Mouse (Mus musculus) left cerebral cortex, postnatal 25 days (tissue): ENCODE measurements at regions not wholly inside any gene's neighbourhood (a gene's known extent, or its start where the extent isn't known, plus 50 kb on each side); places are given as distances from the start of the nearest gene placed in this dataset.

Source experiments
- DNase-seq, 2 experiments: peaks; one replicate each; pipeline ENCODE4 v3.0.0; 2022; ENCODE audit warnings: low spot score in 2 of 2, mixed read lengths in 1 of 2
- intact Hi-C: fragments of 180-260 bp; cut with DNase I; formaldehyde crosslinking; loops from one replicate; pipeline ENCODE4 v1.15.1; 2025

DNA sequence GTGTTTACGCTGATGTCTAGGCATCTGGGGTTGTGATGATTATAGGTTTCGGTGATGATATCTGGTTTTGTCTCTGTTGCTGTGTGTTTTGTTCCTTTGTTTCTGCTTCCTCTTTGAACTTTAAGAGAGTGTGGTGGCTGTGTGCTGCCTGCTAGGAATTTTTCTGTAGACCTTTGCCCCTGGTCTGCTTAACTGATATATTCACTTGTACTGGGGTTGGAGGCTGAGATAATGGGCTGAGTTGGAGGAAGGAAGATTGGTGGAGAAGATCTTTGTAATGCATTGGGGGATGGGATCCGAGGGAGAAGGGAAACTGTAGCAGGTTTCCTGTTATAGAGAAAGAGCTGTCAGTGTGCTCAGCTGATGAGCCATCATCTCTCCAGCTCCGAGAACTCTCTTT lies 55.8 kb downstream of the Mid1ip1 start:
- intact Hi-C loops = no loop called here
- DNase-seq = no peak

DNA sequence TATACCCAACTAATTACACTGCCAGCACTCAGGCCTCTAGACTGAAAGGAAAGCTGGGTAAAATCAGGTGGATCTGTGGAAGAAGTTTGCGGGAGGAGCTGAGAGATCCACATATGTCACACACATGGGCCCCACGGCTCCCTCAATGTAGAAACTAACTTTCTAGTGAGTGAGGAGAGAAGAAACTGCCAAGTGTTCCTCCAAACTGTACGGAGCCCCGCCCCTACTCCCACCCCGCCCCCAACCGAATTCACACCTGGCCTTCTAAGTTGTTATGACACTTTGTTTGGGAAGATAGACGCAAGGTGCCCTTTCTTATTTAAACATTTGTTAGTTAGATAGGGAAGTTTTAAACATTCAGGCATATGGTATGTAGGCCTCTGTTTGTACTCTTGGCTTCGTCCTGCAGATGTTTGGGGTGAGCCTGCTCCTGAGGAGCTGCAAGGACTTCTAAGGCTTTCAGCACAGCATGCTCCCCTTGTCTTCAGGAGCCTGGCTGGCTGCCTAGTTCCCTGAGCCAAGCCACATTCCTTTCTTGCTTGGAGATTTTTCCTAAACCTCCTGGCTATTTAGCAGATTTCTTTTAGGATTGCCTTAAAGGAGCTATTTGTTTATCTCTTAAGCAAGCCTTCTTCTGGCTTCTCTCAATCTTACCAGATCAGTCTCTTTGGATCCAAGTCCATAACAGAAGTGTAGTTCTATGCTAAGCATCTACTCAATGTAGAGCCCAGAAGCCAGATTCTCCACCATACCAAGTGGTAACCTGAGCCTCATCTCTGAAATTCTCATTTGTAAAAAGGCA lies 61.1 kb downstream of the Mid1ip1 start:
- peak; percentile 8 to 51 for DNase-seq
- intact Hi-C loops = no loop called here

DNA sequence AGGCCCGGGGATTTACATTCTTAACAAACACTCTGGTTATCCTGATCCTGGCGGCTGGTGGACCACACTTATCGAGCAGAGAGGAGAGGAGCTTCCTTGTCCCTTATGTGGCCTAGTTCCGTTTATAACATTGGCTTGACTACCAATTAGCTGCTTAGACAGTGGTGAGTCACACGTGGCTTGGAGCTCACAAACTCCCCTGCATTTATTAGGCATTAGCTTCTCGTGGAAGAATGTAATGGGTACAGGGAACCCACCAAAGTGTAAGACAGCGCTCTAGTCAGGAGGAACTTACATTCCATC lies 61.7 kb downstream of the Mid1ip1 start:
- intact Hi-C loops = no loop called here
- no peak for DNase-seq

DNA sequence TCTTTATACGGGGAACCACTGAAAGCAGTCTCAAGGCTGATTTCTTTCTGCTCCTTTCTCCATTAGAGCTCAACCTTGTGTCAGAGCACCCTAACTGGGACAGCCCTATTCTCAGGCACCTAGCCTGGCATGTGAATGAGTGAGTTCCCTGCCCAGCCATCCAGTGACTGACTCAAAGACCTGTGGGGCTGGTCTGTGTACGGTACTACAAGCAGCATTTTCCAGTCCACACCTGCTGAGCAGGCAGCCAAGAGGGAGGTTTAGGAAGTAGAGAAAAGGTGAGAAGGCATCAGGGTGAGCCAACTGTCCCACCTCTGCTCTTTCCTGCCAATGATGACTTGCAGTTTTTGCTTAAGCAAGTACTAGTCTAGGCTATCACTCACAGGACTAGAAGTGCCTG lies 63.2 kb downstream of the Mid1ip1 start:
- intact Hi-C loops = no loop called here
- no peak for DNase-seq

DNA sequence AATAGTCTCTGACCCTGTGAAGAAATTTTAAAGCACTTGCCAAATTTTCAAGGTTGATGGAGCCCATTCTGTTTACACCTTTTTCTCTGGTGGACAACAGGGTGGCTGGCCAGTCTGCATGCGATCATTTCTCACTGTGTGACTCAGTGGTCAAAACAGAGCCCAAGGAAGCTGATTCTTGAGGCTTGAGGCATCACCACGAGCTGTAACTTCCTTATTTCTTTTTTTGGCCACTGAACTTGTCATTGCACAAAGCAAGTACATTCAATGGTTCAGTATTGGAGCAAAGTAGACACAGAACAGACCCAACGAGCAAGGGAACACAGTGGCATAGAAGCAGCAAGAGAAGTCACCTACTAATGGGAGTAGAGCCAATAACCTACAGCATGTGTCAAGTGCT lies 71.5 kb downstream of the Mid1ip1 start:
- DNase-seq = no peak
- intact Hi-C loops = no loop called here

DNA sequence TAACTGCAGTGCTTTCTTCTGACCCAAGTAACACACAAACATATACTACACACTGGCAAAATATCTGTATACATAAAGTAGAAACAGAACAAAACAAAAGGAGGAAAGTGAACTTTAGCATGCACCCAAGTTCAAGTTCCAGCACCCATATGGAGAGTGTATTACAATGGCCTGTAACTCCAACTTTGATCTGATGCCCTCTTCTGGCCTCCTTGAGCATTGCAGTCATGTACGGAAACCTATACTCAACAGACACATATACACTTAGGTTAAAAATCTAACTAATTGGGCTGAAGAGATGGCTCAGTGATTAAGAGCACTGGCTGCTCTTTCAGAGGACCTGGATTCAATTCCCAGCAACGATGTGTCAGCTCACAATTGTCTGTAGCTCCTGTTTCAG lies 72.2 kb downstream of the Mid1ip1 start:
- intact Hi-C loops = no loop called here

DNA sequence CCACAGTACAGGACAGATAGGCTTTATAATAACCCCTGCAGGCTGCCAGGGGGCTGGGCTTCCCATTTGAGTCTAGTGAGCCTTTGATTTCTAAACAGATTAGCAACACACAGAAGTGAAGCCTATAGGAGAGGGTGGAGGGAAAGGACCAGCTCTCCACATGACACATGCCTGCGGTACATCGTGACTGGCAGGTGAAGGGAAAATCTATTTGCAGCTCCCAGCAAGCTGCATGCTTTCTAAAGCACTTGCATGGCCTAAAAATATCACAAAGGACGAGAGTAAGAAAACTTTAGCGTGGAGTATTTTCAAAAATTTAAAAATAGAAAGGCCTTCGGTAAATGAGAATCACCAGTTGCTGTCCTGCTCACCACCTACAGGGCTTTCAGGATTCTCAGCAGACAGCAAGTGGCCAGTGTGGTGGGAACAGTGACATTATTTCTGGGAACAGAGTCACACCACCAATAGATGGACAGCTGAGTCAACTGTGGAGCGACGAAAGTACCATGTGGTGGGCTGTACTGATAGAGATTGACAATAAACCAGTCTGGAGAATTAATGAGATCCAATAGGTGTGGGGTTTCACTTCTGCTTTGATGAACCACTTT lies 105.6 kb downstream of the Mid1ip1 start:
- intact Hi-C loops = no loop called here
- DNase-seq = peak in 1 of 2 experiments; percentile 39

More for the DNA sequence above, 72.2 kb downstream of the Mid1ip1 start:
- no peak for DNase-seq

DNA sequence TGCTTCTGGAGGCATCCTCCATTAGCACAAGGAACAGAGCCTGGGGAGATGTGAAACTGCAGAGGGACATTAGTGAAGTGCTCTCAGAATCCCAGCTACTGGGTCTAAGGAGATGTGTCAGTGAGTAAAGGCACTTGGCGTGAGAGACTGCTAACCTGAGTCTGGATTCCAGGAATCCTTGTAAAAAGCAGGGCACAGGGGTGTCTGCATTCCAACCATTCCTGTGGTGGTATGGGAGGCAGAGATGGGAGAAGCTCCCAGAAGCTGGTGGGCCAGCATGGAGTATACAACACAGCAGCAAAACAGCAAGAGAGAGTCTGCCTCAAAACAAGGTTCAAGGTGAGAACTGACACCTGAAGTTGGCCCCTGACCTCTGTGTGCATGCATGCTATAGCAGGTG lies 118.9 kb downstream of the Mid1ip1 start:
- DNase-seq = no peak
- intact Hi-C loops = no loop called here

DNA sequence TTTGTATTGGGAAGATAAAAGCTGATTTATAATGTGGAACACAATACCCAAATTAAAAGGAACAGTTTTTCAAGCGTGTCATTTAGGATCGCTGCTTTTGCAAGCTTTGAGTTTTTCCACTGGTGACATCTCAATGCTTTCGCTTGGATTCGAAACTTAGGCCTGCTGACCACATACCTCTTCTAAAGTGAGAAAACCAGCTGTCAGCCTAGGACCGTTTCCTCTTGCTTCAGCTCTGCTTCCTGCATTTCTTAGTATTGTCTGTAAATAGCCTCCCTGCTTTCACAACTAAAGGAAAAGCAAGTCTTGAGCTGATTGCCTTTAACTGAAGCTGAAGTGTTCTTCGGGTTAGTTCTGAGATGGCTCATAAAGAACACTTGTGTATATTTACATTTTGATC lies 142.3 kb downstream of the Mid1ip1 start:
- intact Hi-C loops = no loop called here

DNA sequence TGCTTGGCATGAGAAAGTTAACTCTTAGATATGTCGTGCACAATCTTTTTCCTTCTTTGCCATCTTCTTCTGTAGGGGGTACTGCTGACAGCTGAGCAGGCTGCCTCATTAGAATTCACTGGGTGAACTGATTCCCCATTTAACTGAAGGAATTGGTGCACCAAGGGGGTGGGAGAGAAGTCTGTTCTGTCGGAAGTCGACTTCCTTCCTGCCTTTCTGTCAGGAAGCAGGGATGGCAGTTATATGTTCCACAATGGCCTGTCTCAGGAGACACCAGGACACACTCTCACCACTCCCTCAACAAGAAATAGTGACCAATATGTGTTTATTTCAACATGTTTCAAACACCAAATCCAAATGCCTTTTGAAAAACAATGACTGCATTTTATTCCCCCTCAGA lies 142.9 kb downstream of the Mid1ip1 start:
- intact Hi-C loops = no loop called here
- no peak for DNase-seq

More for the DNA sequence above, 142.3 kb downstream of the Mid1ip1 start:
- DNase-seq = peak in 1 of 2 experiments; percentile 2

DNA sequence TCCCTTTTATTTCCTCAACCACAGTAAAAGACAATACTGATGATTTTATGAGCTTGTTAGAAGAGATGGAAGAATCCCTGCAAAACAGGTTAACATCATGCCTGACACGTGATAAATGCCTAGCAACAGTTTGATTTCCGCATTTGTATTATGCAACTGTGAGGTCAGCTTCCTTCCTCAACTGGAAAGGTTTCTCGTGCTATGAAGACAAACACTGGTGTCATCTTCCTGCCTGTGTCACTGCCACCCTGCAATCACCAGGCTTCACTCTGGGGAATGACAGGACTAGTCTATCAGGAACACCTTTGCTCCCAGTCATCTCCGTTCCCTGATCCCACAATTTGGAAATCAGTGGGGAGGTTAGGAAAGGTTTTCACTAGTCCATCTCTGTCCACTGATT lies 156.8 kb downstream of the Mid1ip1 start:
- no peak for DNase-seq
- intact Hi-C loops = no loop called here

DNA sequence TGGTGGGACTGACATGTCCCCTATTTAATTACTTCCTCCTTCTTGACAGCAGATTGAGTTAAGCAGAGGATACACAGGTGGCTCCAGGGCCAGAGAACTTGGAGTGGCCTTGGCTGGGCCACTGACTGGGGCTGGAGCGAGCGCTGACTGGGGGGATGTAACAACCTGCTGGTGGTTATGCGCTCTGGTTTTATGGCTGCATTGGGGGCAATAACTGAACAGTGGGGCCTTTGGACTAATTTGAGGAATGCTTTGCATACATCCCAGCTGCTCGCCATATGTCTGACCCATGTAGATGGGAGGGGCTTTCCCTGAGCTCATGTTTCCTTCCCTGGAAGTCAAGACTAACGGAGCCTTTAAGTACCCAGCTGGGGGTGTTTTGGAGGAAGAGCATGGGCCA lies 163.0 kb downstream of the Mid1ip1 start:
- DNase-seq = no peak
- intact Hi-C loops = no loop called here

DNA sequence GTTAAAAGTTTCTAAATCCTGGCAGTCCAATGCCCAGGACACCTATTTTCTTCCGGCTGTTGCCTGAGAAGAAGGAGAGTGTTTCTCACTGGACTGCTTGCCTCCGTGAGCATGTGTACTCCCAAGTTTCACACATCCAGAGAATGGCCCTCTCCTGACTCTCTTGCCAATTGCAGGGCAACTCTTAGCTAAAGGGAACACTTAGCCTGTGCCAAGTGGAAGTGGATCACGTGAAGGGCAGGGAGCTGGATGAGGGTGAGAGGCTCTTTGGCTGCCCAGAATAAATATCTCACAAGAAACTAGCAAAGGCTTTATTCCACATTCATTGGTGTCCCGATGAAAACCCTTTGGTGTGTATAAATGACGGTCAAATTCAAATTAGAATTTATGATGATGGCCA lies 164.1 kb downstream of the Mid1ip1 start:
- intact Hi-C loops = no loop called here
- no peak for DNase-seq

DNA sequence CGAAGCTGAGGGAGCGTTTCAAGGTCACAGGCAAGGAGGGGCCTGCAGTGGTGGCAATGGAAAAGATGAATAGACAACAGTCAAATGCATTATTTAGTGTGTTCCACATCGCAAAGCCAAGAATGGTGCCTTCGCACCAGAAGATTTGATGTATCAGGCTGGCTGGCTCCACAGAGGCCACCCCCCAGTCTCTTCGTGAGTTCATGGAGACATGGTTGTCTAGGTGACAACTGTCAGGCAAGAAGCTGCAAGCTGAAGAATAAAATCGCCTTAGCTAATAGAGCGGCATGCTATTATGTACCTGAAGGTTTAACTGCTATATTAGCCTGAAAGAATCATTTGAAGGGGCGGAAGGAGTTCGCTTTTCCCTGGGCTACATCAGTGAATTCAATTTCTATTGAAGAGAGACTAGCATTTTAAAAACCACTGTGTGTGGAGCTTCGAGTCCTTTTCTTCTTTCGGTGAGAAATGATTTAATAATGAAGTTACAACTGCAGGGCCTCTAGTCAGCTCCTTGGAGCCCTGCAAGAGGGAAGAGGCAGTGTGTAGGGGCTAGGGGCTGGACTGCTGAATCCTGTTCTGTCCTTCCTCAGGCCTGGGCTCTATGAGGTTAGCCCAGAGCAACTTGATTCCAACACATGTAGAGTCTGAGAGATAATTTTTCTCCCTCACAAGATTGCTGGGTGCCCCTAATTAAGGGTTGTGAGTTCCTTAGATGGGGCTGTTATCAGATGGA lies 169.1 kb downstream of the Mid1ip1 start:
- intact Hi-C loops = no loop called here
- no peak for DNase-seq

DNA sequence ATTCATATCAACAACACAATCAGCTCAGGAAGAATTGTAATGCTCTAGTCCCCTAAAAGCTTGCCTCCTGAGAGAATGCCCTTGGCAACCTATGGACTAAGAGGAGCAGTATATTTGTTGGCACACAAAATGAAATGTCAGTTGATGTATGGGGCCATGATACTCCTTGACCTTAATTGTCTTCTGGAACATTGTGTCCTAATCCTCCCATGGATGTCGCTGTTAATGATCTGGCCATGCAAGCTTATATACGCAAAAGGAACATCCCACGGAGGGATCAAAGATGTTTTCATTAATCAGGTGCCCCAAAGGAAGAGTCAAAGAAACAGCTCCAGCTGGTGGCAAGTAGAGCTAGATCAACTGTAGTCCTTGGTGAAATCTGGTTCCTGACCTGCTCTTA lies 178.0 kb downstream of the Mid1ip1 start:
- intact Hi-C loops = no loop called here
- no peak for DNase-seq

DNA sequence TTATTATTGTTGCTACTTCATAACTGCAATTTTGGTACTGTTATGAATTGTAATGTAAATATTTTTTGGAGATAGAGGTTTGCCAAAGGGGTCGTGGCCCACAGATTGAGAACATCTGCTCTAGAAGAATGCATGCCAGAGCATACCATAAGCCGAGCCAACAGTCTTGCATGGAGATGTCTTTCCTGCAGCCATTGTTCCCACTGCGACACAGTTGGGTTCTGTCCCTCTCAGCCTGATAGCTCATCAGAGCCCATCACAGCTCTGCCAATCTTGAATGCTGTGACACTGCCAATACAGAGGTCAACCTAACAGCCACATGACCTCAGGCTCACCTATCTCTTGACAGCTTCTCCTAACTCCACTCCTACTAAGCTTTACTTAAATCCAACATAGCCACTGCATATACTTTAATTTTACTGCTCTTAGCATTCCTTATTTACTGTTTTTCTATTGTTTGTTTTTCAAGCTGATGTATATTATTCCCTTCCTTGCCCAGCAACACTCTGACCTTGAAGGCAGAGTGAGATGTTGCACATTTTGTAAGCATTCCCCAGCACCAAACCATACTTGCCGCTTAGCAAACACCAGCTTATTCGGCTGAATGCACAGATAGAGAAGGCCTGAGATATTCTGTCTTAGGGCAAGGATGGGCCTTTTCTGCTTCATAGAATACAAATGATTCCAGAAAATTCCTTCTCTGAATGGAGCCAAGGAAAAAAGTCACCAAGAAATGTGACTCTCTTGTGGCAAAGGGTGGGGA lies 181.6 kb downstream of the Mid1ip1 start:
- intact Hi-C loops = no loop called here
- DNase-seq = no peak

DNA sequence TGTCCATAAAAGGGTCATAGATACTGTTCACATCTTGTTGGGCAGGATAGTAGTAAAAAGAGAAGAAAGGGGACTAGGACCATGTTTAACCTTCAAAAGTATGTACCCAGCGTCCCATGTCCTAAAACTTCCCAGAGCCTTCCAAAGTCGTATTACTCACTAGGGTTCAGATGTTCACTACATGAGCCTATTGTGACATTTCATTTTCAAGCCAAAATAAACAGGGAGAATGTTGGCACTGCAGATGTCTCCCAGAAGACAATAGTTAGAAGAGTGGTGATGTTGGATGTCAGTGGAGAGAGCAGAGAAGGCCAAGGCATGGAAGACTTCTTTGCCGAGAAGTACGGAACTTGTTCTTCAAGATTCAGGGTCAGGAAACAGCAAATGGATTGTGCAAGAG lies 187.9 kb downstream of the Mid1ip1 start:
- intact Hi-C loops = no loop called here

DNA sequence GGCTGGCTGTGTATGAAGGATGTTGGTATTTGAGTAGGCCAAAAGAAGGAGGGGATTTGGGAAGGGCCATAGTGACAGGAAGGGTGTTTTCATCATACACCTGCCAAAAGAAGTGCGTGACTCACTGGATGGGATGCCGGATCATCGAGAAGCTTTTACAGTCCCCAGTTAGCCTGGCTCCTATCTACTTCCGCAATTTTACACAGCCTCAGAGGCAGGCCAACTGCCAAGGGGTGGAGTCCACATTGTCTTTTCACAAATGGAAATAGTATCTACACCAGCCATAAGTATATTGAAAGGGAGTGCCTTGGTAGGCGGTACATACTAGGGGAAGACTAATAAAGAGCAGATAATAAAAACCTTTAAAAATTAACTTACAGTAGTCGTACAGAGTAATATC lies 189.3 kb downstream of the Mid1ip1 start:
- intact Hi-C loops = no loop called here
- DNase-seq = no peak

More for the DNA sequence above, 187.9 kb downstream of the Mid1ip1 start:
- no peak for DNase-seq

DNA sequence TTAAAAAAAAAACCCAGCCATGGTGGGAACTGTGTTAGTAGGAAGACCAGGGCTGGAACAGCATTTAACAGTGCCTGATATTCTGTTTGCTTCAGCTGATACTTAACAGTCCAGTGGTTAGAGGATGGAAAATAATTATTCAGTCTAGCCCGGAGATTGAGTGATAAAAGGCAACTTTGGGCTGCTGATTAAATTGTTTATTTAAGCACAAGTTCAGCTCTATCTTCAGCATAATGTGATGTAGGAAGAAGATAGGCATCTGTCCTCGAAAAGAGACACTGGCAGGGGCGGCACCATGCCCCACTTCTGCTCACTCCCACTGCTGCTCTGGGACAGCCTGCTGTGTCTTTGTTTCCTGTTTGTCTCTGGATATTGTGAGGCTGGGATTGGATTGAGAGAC lies 190.1 kb downstream of the Mid1ip1 start:
- no peak for DNase-seq
- intact Hi-C loops = no loop called here
